Mouse (Mus musculus) thymus, adult 2 months (tissue): ENCODE results near the gene Dbx2. TPM values are rescaled to one million over a fixed set of nuclear protein-coding genes. Genes with fewer than 3 reads are reported as not detected.

Experiments used
- DNase-seq: peaks from one replicate; pipeline ENCODE4 v3.0.0; 2021
- H3K27ac ChIP-seq: fragments of 200-500 bp; 2 replicates; pipeline ENCODE4 v1.5.1; 2012; ENCODE audit warnings: low read length, control low read depth; ENCODE audit not compliant: control insufficient read depth, insufficient read depth
- H3K27me3 ChIP-seq: fragments of 200-500 bp; 2 replicates; pipeline ENCODE4 v1.6.1; 2012; ENCODE audit warnings: mild to moderate bottlenecking, low read length, moderate library complexity, mixed read lengths; ENCODE audit not compliant: control insufficient read depth, insufficient read depth
- H3K36me3 ChIP-seq: fragments of 200-500 bp; 2 replicates; pipeline ENCODE4 v1.6.1; 2012; ENCODE audit warnings: mild to moderate bottlenecking, low read length, moderate library complexity; ENCODE audit not compliant: control insufficient read depth, insufficient read depth
- H3K4me1 ChIP-seq: fragments of 200-500 bp; replicated peaks from 2 replicates; pipeline ENCODE4 v1.6.1; 2012; ENCODE audit warnings: low read length; ENCODE audit not compliant: control insufficient read depth, insufficient read depth
- H3K4me3 ChIP-seq: fragments of 200-500 bp; 2 replicates; pipeline ENCODE4 v1.5.1; 2012; ENCODE audit warnings: mild to moderate bottlenecking, low read length, control low read depth, moderate library complexity; ENCODE audit not compliant: control insufficient read depth, insufficient read depth
- CTCF ChIP-seq: fragments of 200-500 bp; IDR thresholded peaks from 2 replicates; pipeline ENCODE4 v1.5.1; 2012; ENCODE audit warnings: mild to moderate bottlenecking, control low read depth, low read length, moderate library complexity, borderline replicate concordance; ENCODE audit not compliant: control insufficient read depth, poor library complexity, insufficient read depth; ENCODE audit errors: extremely low read depth
- POLR2A ChIP-seq: fragments of 200-500 bp; IDR thresholded peaks from 2 replicates; pipeline ENCODE4 v1.6.1; 2012; ENCODE audit warnings: mild to moderate bottlenecking, low read length, control low read depth, moderate library complexity; ENCODE audit not compliant: control insufficient read depth, poor library complexity, insufficient read depth; ENCODE audit errors: extremely low read depth
- WGBS: fragments of 180-500 bp; shearing (Covaris S2); methylation state at CpG from one replicate; pipeline ENCODE4 v1.1.7; 2018; 5-methylcytosine and 5-hydroxymethylcytosine counted together
- polyA plus RNA-seq: library from polyadenylated mRNA; depleted of rRNA; stranded (reverse); fragments of >200 nt; gene quantifications from 2 replicates; pipeline ENCODE4 v1.2.3, GENCODE M21; 2012; rRNA removed

Dbx2 gene
- 0.19 and 0.28 TPM in 2 replicates for polyA plus RNA-seq

GRCm38 (mm10) chr15:95655860-95656259 is at the start of gene Dbx2:
TSS of gene Dbx2 (minus strand) at chr15:95655960.
- H3K4me3 ChIP-seq, result no peak within 1 kb of the TSS
- WGBS, result 81% methylated on average over 5 of the region's 5 CpGs
- TF ChIP-seq CTCF, result no peak
- no peak for TF ChIP-seq POLR2A
- H3K36me3 ChIP-seq, result no peaks in the 10 kb centered on the region
- no peak for DNase-seq
- H3K27me3 ChIP-seq, result peaks cover 9% of the 10 kb centered on the region
- no peak within 1 kb of the TSS for H3K27ac ChIP-seq
- H3K4me1 ChIP-seq, result no peaks in the 10 kb centered on the region

GRCm38 (mm10) chr15:95702206-95702605 is 46.4 kb upstream of the Dbx2 start:
- Histone ChIP-seq H3K27ac (no peak overlapping the region), H3K4me3 (no peak overlapping the region), H3K4me1 (no peaks in the 10 kb centered on the region), H3K27me3 (no peaks in the 10 kb centered on the region), H3K36me3 (no peaks in the 10 kb centered on the region)
- TF ChIP-seq CTCF (no peak), POLR2A (no peak)
- no peak for DNase-seq
- 94% methylated on average over 9 of the region's 9 CpGs for WGBS

DNA sequence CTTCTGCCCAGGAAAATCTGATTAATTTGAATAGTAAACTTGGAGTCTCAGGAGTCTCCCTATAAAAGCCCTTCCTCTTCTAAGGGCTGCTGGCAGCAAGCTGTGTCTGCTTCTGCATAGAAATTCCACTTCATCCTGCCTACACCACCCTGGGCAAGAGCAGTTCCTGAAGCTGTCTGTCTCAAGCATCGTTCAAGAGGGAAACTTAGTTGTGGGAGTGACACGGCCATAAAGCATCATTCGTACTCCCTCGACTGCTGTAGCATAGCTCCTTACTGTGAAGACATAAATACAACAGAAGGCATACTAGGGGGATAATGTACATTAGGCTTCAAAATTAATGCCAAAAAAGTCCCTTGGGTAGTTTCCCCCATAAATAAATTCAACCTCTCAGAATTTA is 45.8 kb upstream of the Dbx2 start:
- 77% methylated on average over 4 of the region's 4 CpGs for WGBS
- Histone ChIP-seq H3K27me3 (no peaks in the 10 kb centered on the region), H3K4me1 (no peaks in the 10 kb centered on the region), H3K27ac (no peak overlapping the region), H3K4me3 (no peak overlapping the region), H3K36me3 (no peaks in the 10 kb centered on the region)
- no peak for TF ChIP-seq POLR2A
- no peak for TF ChIP-seq CTCF
- no peak for DNase-seq

- TF ChIP-seq CTCF (no peak), POLR2A (no peak)
- H3K4me3 ChIP-seq, result no peak overlapping the region
- H3K4me1 ChIP-seq, result no peaks in the 10 kb centered on the region
- H3K27me3 ChIP-seq, result no peaks in the 10 kb centered on the region
- no peaks in the 10 kb centered on the region for H3K36me3 ChIP-seq
- DNase-seq, result no peak
- 90% methylated on average over 12 of the region's 12 CpGs for WGBS
- H3K27ac ChIP-seq, result no peak overlapping the region
Measured at GRCm38 (mm10) chr15:95699371-95699770, 43.6 kb upstream of the Dbx2 start.

- H3K27ac ChIP-seq, result no peak overlapping the region
- WGBS, result 89% methylated on average over 3 of the region's 3 CpGs
- H3K4me1 ChIP-seq, result no peaks in the 10 kb centered on the region
- no peaks in the 10 kb centered on the region for H3K36me3 ChIP-seq
- DNase-seq, result no peak
- H3K27me3 ChIP-seq, result no peaks in the 10 kb centered on the region
- TF ChIP-seq POLR2A (no peak), CTCF (no peak)
- no peak overlapping the region for H3K4me3 ChIP-seq
Measured at GRCm38 (mm10) chr15:95693759-95694158, 38.0 kb upstream of the Dbx2 start.

DNA sequence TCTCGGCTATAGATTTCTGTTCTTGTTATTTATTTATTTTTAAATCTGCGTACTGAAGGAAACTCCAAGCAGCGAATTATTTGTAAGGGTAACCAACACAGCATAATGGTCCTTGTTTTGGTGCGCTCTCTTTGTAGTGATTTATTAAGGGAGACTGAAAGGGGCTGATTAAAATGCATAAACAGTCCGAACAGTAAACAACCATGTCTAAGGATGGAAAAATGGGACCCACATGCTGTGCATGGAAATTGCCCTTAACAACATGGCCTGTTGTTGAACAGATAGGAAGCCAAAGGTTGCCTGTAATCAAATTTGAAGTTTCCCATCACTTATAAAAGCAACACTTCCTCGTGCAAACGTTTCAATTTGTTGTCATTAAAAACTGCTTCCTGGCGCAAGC is 35.8 kb upstream of the Dbx2 start:
- no peak for DNase-seq
- H3K4me3 ChIP-seq, result no peak overlapping the region
- no peaks in the 10 kb centered on the region for H3K36me3 ChIP-seq
- H3K27me3 ChIP-seq, result no peaks in the 10 kb centered on the region
- H3K4me1 ChIP-seq, result no peaks in the 10 kb centered on the region
- WGBS, result 81% methylated on average over 8 of the region's 8 CpGs
- H3K27ac ChIP-seq, result no peak overlapping the region
- no peak for TF ChIP-seq CTCF
- TF ChIP-seq POLR2A, result no peak

GRCm38 (mm10) chr15:95691129-95691528 is 35.4 kb upstream of the Dbx2 start:
- Histone ChIP-seq H3K27ac (no peak overlapping the region), H3K36me3 (no peaks in the 10 kb centered on the region), H3K4me1 (no peaks in the 10 kb centered on the region), H3K4me3 (no peak overlapping the region), H3K27me3 (no peaks in the 10 kb centered on the region)
- WGBS, result 79% methylated on average over 5 of the region's 5 CpGs
- no peak for DNase-seq
- TF ChIP-seq POLR2A (no peak), CTCF (no peak)
